Mouse (Mus musculus) bone marrow, adult 2 months (tissue): ENCODE measurements around the gene Rab43. TPM values are rescaled to one million over a fixed set of nuclear protein-coding genes. Genes with fewer than 3 reads are reported as not detected.

Source experiments
- H3K27ac ChIP-seq: fragments of 200-500 bp; 2 replicates; pipeline ENCODE4 v1.5.1; 2012; ENCODE audit warnings: low read depth, mild to moderate bottlenecking, control low read depth, inconsistent platforms, low read length; ENCODE audit not compliant: control insufficient read depth, poor library complexity, insufficient read depth
- H3K4me1 ChIP-seq: fragments of 200-500 bp; 2 replicates; pipeline ENCODE4 v1.6.1; 2011; ENCODE audit warnings: low read length; ENCODE audit not compliant: control insufficient read depth, insufficient read depth
- H3K4me3 ChIP-seq: fragments of 200-500 bp; replicated peaks from 2 replicates; pipeline ENCODE3; 2011; ENCODE audit warnings: mild to moderate bottlenecking, low read depth, low read length, control low read depth; ENCODE audit not compliant: control insufficient read depth
- CTCF ChIP-seq: fragments of 200-500 bp; IDR thresholded peaks from 2 replicates; pipeline ENCODE4 v1.5.1; 2011; ENCODE audit warnings: low read length, control low read depth; ENCODE audit not compliant: control insufficient read depth, insufficient read depth
- POLR2A ChIP-seq: fragments of 200-500 bp; IDR thresholded peaks from 2 replicates; pipeline ENCODE4 v1.6.1; 2011; ENCODE audit warnings: low read depth, mild to moderate bottlenecking, control low read depth, low read length, borderline replicate concordance; ENCODE audit not compliant: control insufficient read depth
- WGBS: fragments of 180-500 bp; shearing (Covaris S2); methylation state at CpG from one replicate; pipeline ENCODE4 v1.1.7; 2018; 5-methylcytosine and 5-hydroxymethylcytosine counted together
- polyA plus RNA-seq: library from polyadenylated mRNA; stranded (reverse); fragments of >200 nt; gene quantifications from 2 replicates; pipeline ENCODE4 v1.2.4, GENCODE M21; 2011; ENCODE audit warnings: low replicate concordance; ENCODE audit not compliant: missing spikeins, insufficient read depth, insufficient read length

Gene Rab43
- polyA plus RNA-seq, 1 experiment, result 44.9 TPM

DNA sequence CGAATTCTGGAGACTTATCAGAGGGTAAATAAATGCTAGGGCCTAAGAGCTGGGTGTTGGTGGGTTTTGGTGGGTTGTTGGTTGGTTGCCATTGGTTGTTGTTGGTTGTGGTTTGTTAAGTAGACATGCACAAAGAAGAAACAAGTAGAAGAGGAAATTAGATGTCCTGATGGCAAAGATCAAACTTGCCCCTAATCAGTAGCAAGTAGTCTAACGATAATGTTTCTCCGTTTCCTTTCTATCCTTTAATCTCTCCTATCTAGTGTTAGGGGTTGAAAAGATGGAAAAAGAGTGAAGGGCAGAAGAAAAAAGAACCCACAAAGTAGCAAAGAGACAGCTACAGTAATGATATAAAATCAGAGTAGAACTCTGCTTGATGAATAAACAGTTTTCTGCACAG, 67.3 kb downstream of the Rab43 start:
- Histone ChIP-seq H3K4me1 (peaks cover 3% of the 10 kb centered on the region; the same call in 1 of the 2 replicates), H3K27ac (no peak overlapping the region), H3K4me3 (no peak overlapping the region)
- TF ChIP-seq CTCF (no peak), POLR2A (no peak)
- WGBS, result 65% methylated on average over 3 of the region's 3 CpGs

DNA sequence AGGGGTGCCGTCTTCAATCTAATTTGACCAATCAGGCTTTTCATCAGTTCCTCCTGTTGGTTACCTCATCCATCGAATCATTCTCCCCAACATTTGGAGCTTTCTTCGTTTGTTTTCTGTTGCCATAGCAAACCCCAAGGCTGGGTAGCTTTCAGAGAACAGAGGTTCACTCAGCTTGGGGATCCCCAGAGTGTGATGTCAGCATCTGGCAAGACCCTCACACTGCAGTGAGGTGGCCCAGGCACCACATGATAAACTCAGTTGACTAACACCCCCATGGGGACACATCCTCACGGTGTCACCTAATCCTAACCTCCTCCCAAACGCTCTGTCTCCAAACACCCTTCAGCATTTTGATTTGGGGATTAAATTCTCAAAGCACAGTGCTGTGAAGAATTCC, 68.7 kb downstream of the Rab43 start:
- Histone ChIP-seq H3K4me1 (peaks cover 5% of the 10 kb centered on the region; the same call in 1 of the 2 replicates), H3K27ac (no peak overlapping the region), H3K4me3 (no peak overlapping the region)
- TF ChIP-seq POLR2A, result no peak
- no peak for TF ChIP-seq CTCF
- WGBS, result 78% methylated on average over 5 of the region's 5 CpGs

DNA sequence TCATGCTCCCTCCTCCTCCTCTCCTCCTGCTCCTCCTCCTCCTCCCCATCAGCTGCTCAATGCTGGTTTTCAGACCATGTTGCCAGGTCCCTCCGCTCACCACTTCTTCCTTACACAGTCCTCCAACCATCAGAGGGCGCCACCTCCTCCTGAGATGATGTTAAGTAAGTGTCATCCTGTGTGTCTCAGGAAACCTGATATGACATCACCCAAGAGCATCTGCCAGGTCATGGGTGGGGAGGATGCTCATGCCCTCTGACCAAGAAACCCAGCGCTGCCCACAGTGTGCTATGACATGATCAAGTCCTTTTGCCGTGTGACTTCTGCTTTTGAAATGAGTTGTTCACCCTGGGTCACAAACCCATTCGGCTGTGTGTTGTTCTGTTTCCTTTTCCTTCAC, 69.2 kb downstream of the Rab43 start:
- WGBS, result 65% methylated on average over 5 of the region's 5 CpGs
- H3K4me1 ChIP-seq, result peaks cover 3% of the 10 kb centered on the region; the same call in 1 of the 2 replicates
- TF ChIP-seq CTCF (peak; percentile 55; the same call in 1 of the 2 replicates), POLR2A (no peak)
- no peak overlapping the region for H3K4me3 ChIP-seq
- H3K27ac ChIP-seq, result no peak overlapping the region

DNA sequence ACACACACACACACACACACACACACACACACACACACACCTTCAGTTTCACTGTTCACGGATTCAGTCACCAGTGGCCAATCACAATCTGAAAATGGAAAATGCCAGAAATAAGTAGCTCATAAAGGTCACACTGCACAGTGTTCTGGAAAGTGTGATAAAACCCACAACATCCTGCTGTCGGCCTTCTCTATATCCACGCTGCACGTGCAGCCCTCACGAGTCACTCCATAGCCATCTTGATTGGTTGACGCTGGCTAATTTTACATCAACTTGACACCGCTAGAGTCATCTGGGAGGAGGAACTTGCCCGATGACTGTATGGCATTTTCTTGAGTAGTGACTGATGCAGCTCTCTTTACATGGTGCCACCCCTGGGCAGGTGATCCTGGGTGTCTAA, 70.0 kb downstream of the Rab43 start:
- Histone ChIP-seq H3K4me1 (peaks cover 3% of the 10 kb centered on the region; the same call in 1 of the 2 replicates), H3K27ac (no peak overlapping the region), H3K4me3 (no peak overlapping the region)
- TF ChIP-seq CTCF (no peak), POLR2A (no peak)
- WGBS, result 30% methylated on average over 8 of the region's 8 CpGs

DNA sequence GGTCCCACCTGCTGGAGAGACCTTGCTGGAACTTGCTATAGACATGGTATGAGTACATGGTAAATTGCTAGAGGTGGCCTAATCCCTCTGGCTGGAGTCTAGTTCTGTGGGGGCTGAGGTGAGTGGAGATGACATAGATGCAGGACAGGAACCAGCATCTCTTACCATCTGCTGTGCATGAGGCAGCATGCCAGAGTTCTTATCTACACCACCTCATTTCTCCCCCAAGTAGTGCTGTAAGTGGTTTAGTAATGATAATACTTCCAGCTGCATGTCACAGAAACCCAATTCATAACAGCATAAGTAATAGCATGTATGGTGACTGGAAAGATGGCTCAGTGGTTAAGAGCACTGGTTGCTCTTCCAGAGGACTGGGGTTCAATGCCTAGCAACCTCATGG, 71.5 kb downstream of the Rab43 start:
- peaks cover 3% of the 10 kb centered on the region; the same call in 1 of the 2 replicates for H3K4me1 ChIP-seq
- no peak overlapping the region for H3K4me3 ChIP-seq
- peak overlapping the region; percentile 43 for H3K27ac ChIP-seq
- TF ChIP-seq POLR2A (no peak), CTCF (no peak)

DNA sequence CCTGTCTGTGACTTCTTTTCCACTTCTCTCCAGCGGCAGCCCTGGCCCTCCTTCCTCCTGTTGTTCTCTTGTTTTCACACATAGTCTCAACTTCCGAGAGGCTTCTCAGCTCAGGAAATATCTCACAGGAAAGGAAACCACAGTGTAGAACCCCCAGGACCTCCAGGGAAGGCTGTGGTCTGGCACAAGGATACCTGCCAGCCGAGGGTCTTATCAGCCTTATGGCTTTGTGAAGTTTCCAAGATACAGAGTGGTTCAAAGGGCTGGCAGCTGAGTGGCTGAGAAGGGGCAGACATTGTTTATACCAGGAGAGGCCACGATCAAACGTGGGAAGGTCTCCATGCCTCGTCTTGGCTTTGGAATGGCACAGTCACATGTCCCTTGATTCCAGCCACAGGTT, 72.1 kb downstream of the Rab43 start:
- 10% methylated on average over 6 of the region's 6 CpGs for WGBS
- H3K4me1 ChIP-seq, result peaks cover 3% of the 10 kb centered on the region; the same call in 1 of the 2 replicates

More for the DNA sequence above, 72.1 kb downstream of the Rab43 start:
- peak overlapping the region; percentile 43 for H3K27ac ChIP-seq
- no peak for TF ChIP-seq CTCF
- no peak for TF ChIP-seq POLR2A
- no peak overlapping the region for H3K4me3 ChIP-seq

Other genes starting within 250 kb of the Rab43 start
- gene Prokr1, start 221.4 kb downstream of the Rab43 start, polyA plus RNA-seq, result 1.6 and 2.0 TPM in 2 replicates
- gene Aplf, start 140.0 kb downstream of the Rab43 start, polyA plus RNA-seq, result 13.0 and 16.8 TPM in 2 replicates
- 0.55 TPM in 1 of 2 replicates, not detected in the other for gene Efcc1, start 81.3 kb downstream of the Rab43 start, polyA plus RNA-seq
- gene Gp9, start 34.1 kb downstream of the Rab43 start, polyA plus RNA-seq, result 49.0 and 59.4 TPM in 2 replicates
- 7.3 and 18.0 TPM in 2 replicates for gene Gm45140, start 23.6 kb upstream of the Rab43 start, polyA plus RNA-seq
- gene Isy1, start 26.6 kb upstream of the Rab43 start, polyA plus RNA-seq, result 21.9 and 34.4 TPM in 2 replicates
- 180 and 237 TPM in 2 replicates for gene Cnbp, start 38.9 kb upstream of the Rab43 start, polyA plus RNA-seq
- 33.9 and 63.6 TPM in 2 replicates for gene Copg1, start 75.7 kb upstream of the Rab43 start, polyA plus RNA-seq
- 29.8 and 48.8 TPM in 2 replicates for gene Hmces, start 101.8 kb upstream of the Rab43 start, polyA plus RNA-seq
- 4.6 and 4.8 TPM in 2 replicates for gene H1fx, start 169.5 kb upstream of the Rab43 start, polyA plus RNA-seq
- gene Rab7, start 233.1 kb upstream of the Rab43 start, polyA plus RNA-seq, result 49.6 and 72.1 TPM in 2 replicates